Mouse (Mus musculus) heart, postnatal 25 days (tissue): Measurements from ENCODE around the gene Tmem230. TPM values are rescaled to one million over a fixed set of nuclear protein-coding genes. Genes with fewer than 3 reads are reported as not detected.
"Not testable (repeated sequence)": the region's sequence is repeated elsewhere in the genome, so short reads cannot be mapped to it uniquely, and the experiment has no call there.

Experiments
- DNase-seq: peaks from one replicate; pipeline ENCODE4 v3.0.0; 2022; ENCODE audit warnings: low spot score
- intact Hi-C: fragments of 180-260 bp; cut with DNase I; formaldehyde crosslinking; loops from one replicate; pipeline ENCODE4 v1.15.1; 2025
- total RNA-seq, 2 experiments: library from RNA; stranded (reverse); gene quantifications; 2 replicates each; pipeline ENCODE4 v1.2.3; 2021

The Tmem230 gene
- 10 to 100 TPM; 22.6 to 23.9 TPM for total RNA-seq

DNA sequence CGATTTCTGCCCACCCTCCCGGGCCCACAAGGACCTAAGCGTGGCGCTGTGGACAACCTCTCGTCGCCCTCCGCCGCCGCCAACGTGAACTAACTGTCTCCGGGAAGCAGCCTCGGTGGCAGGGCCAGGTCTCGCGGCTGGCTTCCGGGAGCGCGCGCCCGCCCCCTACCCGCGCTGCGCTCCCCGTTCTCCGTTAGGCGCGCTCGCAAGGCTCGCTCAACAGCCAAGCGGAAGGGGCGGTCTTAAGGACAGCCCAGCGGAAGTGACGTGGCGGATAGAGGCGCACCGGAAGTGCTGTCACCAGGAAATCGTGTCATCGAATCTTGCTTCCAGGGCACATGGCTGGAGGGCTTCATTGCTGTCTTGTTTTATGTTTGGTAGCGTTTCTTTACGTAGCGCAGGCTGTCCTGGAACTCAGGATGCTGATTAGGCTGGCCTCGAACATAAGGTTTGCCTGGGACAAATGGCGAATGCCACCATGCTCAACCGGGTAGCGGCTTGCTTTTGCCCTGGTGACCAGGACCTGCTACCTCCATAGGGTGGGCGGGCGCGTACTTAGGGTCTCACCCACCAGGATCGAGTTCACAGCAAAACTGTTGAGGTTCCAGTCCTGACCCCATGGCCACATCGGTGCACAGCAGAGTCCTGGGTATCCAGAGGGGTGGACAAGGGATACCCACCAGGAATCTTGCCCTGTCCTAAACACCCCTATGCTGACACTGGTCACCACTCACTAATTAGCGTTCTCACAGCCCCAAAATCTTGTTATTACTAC, at the start of gene Tmem230:
Gene Tmem230, minus strand, starts transcription at position 269 of the 775 bp plus-strand sequence.
- intact Hi-C loops: loop anchor here (10.0 kb wide), 1 partner anchor 133 kb away; no protein-coding TSS in a partner anchor

DNA sequence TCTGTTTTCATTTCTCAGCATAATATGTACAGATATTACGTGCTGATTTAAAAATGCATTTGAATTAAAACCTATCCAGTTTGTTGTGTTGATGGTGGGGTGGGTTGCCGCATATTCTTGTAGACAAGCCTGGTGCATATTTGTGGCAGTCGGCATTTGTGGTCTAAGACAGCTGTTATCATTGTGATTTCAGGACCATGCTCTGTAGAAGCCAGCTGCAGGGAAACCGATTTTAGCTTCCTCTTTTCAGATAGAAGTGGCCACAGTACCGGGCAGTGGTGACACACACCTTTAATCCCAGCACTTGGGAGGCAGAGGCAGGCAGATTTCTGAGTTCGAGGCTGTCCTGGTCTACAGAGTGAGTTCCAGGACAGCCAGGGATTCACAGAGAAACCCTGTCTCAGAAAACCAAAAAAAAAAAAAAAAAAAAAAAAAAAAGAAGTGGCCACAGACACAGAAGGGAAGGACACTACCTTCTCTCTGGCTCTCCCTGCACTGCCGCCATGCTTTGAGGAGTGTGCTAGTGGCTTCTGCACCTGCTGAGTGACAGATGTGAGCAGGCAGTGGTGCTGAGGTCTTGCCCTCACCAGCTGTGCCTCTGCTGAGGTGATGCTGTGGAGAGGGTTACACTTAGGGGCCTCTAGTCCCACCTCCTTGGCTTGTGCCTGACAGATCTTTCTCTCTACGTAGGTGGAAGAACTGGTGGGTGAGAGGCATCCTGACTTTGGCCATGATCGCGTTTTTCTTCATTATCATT, 46.3 kb upstream of the Tmem230 start:
- intact Hi-C loops: no loop called here
- no peak for DNase-seq

More for the DNA sequence above, at the start of gene Tmem230:
- peak; percentile 88 for DNase-seq

DNA sequence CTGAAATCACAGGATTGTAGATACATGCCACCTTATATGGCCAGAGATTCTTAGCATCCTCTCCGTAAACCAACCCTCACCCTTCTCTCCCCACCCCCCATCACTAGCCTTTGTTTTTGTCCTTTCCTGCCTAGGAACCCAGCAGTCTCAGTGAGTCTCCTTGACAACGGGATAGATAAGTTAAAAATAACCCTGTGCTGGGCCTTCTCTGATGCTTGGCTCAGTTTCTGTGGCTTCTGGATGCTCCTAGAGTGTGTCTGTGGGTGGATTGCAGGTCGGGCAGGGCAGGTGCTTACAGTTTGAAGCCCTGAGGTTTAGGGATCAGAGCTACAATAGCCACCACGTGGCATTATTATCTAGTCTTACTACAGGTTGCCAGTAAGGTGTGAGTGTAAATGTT, 44.5 kb upstream of the Tmem230 start:
- peak; percentile 19 for DNase-seq
- intact Hi-C loops: no loop called here

DNA sequence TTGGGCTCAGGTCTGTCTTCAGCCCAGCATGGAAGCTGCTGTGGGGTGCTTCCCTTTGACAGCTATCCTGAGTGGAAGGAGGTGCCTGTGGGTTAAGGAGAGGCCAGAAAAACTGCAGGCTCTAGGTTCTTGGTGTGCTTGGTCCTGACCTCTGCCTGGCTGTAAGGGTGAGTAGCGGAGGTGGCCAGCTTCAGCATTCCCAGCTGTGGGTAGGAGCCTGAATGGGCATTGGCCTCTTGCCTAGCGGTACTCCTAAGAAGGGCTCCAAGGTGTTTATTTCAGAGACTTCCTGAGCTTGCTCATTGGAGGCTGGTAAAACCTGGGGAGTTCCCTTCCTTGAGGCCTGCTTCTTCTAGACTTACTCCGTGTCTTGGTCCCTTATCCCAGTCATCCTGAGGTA, 43.7 kb upstream of the Tmem230 start:
- intact Hi-C loops: no loop called here
- no peak for DNase-seq

DNA sequence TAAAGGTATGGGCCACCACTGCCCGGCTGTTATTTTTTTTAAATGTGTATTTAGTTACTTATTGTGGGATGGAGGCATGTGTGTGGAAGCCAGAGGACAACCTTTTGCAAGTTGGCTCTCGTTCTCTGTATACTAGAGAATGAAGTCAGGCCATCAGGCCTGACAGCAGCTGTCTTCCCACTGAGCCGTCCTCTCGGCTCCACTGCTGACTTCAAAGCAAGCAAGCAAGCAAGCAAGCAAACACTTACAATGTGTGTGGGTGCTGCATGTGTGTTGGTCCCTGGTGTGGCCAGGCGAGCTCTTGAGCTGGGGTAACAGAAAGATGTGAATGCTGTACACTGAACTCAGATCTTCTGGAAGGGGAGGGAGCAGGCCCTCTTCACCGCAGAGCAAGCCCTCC, 43.2 kb upstream of the Tmem230 start:
- DNase-seq: no peak
- intact Hi-C loops: no loop called here

DNA sequence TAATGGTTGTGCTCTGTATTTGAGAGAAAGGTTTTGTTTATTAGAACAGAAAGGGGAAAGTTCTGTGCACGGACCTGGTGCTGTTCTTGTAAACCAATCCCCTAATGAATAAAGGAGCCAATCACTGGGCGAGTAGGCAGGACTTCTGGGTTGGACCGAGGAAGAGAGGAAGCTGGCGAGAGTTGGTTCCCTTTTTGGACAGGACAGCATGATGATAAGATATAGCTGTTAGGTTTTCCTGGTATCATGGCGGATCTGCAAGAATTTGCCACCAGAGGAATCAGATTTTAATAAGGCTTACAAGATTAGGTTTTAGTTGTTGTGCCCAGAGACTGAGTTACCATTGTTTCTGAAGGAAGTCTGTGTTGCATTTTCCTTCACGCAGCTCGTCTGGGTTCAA, 41.6 kb upstream of the Tmem230 start:
- DNase-seq, intact Hi-C loops: not testable (repeated sequence)

DNA sequence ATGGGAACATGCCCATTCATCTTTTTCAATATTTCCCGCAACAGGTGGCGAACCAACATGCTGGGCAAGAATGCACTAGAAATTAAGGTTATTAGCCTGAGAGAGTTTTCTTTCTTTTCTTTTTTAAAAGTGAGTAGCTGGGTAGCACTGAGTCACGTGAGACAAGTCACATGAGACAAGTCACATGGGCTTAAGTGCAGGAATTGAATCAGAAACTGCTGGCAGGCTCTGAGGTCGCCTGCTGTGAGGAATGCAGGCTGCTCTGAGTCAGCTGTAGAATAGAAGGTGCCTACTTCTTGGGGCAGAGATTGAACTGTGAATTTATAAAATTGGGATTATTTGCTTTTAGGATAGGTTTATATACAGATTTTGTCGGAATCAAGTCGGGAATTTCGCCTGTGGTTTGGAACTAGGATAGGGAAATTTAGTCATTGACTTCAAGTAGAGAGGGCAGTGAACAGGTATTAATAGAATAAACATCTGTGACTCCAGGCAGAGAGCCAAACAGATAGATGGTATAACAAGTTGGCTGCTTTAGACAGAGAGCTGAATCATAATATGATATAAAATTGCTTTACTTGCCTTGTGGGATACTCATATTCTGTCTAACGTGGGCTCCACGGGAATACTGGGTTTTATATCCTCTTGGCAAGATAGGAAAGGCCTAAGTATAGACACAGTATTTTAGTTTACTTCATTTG, 38.9 kb upstream of the Tmem230 start:
- intact Hi-C loops: no loop called here
- DNase-seq: no peak

DNA sequence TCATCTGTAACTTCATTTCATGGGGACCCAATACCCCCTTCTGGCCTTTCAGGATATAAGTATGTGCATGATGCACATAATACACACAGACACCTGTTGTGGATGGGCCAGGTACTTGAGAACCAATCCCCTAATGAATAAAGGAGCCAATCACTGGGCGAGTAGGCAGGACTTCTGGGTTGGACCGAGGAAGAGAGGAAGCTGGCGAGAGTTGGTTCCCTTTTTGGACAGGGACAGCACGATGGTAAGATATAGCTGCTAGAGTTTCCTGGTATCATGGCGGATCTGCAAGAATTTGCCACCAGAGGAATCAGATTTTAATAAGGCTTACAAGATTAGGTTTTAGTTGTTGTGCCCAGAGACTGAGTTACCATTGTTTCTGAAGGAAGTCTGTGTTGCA, 38.1 kb upstream of the Tmem230 start:
- DNase-seq, intact Hi-C loops: not testable (repeated sequence)

DNA sequence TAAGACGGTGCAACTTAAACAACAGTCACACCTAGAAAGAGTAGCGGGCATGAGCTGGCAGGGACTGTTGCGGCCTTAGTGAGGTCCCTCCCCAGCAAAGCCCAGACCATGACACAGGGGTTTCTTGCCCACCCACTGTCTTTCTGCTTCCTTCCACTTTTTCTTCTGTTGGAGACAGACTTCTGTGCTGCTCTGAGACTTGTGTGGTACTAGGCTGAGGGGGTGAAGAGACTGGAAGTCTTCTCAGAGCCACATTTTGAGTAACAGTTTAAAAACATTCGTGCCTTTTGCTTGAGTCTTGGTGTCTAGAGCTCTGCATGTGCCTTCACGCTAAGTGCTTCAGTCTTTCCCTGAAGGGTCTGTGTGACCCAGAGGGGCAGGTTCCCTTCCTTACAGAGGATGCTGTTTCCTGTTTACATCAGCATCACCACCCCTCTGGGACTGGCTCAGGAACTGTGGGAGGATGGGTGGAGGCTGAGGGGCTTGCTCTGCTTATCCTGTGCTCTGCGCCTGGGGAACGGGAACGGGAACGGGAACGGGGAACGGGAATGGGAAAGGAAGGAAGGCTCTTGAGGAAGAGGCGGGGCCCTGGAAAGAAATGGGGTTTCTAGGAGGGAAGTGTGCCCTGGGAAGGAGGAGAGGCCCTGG, 37.0 kb upstream of the Tmem230 start:
- peak; percentile 71 for DNase-seq

DNA sequence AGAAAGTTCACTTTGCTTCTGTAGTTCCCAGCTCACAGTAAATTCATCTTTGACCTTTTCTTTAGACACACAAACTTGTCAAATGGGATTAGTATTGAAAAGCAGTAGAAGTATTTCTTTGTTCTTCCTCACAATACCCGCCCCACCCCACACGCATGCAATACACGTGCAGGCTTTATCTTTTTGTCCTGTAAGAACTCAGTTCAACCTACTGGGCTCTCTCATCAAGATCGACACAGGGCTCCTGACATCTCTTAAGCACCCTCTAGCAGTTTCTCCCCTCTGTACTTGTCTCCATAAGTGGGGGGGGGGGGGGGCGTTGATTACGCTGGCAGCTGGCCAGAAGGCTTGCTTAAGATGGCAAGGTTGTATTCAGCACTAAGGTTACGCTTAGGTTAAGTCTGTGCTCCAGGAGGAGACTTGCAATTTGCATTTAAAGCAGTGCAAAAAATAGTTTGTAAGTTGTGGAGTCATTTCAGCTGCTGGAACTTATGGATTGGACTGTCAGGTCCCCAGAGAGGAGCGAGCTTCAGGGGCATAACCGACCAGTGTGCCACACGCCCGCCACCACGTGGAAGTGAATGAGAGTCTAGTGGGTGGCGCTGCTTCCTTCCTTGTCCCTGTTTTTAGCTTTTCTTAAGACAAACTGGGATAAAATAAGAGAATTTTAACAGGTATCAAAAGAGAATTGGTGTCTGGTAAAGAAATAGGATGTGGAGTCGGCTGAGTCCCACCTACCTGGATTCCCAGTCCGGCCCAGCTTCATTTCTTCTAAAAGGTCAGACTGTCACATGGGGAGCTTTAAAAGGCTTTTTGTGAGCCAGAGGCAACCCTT, 35.8 kb upstream of the Tmem230 start:
- intact Hi-C loops: no loop called here
- no peak for DNase-seq

More for the DNA sequence above, 37.0 kb upstream of the Tmem230 start:
- intact Hi-C loops: no loop called here

DNA sequence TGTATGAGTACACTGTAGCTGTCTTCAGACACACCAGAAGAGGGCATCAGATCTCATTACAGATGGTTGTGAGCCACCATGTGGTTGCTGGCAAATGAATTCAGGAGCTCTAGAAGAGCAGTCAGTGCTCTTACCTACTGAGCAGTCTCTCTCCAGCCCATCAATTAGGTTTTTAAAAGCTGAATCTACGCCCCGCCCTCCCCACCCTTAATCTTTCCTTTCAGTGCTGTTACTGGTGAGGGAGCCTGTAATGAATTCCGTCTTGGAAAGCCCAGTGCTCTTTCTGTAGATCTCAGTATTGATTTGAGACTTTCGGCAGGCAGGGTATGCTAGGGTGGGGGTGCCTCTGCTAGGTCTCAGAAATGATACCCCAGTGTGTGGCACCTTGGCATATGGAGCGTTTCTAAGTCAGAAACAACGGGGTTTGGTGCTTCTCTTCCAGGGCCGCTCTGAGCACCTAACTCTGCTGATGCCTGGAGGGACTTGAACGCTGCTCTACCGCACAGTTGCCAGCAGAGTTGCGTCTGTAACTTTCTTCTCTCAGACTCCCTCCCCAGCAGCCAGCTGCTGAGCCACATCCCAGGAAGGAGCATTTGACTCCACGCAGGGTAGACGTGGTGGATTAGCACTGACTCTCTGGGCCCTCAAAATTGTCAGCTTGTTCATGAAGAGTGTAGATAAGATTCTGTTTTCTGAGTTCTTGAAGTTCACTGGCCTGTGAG, 35.0 kb upstream of the Tmem230 start:
- DNase-seq: no peak
- intact Hi-C loops: no loop called here

DNA sequence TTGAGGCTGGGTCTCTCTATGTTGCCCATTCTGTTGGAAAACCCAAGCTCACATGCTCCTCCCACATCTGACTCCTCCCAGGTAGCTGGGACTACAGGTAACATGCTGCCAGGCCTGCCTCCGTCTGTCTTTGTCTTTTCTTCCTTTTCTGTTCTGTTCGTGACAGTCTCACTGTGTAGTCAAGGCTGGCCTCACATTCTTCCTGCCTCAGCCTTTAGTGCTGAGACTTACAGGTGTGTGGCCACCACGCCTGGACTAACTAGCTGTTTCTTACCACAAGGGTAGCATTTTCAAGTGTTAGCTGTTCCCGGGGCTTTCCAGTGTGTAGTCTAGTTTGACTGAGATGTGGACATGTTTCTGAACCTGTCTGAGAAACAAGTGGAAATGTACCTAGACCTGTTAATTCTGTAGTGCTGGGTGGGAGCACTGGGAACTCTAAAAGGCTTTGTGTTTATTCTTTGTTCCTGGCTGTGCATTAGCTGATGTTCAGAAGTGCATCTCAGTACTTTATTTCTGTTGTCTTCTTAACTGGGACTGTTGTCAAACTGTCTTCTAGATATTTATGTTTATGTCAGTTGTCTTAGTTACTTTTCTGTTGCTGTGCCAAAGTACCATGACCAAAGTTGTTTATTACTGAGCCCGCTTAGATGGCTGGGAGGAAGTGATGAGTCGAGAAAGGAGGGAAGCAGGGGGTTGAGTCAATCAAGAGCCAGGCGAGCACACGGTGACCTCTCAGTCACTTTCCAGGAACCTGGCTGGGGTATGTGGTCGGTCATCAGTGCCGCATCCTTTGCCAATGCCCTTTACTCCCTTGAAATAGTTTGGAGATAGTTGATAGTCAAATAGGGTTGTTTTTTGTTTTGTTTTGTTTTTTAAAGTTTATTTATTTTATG, 34.2 kb upstream of the Tmem230 start:
- intact Hi-C loops: loop anchor here (2.0 kb wide), 1 partner anchor 17 kb away; no protein-coding TSS in a partner anchor
- no peak for DNase-seq

DNA sequence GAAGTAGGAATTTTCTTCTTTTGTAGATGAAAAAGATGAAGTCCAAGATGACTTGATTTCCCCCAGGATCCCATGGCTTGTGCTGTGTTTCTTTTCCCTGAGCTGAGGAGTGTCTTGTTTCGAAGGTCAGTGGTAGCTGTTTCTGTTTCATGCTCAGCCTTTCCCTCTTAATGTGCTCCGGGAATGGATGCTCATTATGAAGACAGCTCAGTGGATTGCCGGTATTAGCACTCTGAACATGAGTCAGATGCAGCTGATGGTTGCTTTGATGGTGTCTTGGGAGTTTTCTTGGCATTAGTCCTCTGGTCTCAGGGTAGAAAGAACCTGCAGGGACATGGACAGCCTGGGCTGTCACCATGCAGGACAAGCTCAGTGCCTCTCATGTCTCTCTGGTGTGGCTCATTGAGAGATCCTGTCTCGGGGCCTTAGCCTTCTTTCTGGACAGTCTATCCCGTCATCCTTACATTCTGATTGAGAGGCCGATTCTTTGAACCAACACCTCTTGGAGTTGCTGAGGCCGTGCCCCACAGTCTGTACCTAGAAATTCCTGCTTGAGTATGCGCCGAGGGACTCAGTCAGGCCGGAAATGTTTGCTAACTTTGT, 33.0 kb upstream of the Tmem230 start:
- intact Hi-C loops: loop anchor here (2.0 kb wide), 1 partner anchor 16 kb away; no protein-coding TSS in a partner anchor

DNA sequence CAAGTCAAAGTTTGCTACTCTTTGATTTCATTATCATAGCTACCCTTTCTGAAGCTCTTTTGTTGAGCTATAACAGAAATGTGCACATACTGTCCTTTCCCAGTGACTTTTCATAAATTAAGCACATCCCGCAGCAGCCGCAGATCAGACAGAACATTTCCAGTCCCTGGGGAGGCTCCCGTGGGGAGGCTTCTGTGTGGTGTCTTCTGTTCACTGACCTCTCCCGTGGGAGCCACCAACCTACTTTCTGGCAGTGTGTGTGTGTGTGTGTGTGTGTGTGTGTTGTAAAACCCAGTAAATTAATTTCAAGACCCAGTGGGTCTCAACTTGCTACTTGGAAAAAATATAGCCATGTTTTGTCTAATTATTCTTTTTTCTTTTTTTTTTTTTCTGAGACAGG, 32.4 kb upstream of the Tmem230 start:
- DNase-seq: no peak

More for the DNA sequence above, 33.0 kb upstream of the Tmem230 start:
- DNase-seq: no peak

DNA sequence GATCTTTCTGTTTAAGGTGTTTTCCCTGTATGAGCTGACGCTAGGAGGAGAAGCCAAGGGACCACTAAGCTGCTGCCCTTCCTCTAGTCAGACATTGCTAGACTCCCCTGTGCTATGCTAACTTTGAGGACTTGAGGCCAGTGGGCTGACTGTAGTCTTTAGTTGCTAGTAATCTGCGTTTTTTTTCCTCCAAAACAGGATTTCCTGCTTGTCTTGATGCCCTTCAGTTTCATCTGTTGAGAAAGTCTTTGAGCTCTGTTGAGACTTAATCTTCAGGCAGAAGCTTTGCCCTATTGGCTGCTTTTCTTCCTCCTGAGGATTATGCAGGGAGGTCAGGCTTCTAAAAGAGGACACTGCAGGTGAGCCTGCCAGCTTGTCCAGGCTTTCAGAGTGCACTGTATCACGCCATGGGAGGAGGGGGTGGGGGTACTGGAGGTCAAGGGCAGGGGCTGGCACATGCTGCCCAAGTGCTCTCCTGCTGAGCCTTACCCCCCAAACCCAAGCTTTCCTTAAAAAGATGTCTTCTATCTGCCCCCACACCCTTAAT, 31.8 kb upstream of the Tmem230 start:
- no peak for DNase-seq
- intact Hi-C loops: no loop called here

More for the DNA sequence above, 32.4 kb upstream of the Tmem230 start:
- intact Hi-C loops: loop anchor here (2.0 kb wide), 1 partner anchor 15 kb away; no protein-coding TSS in a partner anchor

DNA sequence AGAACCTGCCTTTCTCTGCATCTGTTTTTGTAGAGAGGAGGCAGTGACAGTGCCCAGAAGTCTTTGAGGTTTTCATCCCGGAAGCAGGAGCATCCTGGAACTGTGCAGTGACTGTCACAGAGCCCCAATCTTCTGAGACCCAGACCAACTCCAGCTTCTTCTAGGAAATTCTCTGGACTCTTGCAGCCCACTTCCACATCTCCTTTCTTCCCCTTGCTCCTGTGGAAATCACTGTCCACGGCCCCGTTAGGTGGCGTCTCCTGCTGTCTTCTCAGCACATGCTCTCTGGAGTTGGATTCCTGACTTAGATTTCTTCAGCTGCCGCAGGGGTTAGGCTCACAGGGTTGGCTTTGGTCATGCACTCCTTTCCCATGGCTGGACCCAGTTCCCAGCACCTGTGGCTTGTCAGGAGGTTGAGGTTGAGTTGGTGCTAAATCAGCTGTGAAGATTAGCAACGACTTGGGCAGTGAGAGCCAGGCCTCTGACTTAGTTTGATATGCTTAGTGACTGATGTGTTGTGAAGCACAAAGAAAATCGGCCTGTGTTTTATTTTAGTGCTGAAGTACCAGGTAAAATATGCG, 30.8 kb upstream of the Tmem230 start:
- no peak for DNase-seq
- intact Hi-C loops: no loop called here
